Mouse (Mus musculus) embryo, embryonic 10.5 days (tissue): ENCODE measurements at regions not wholly inside any gene's neighbourhood (a gene's known extent, or its start where the extent isn't known, plus 50 kb on each side); places are given as distances from the start of the nearest gene placed in this dataset.

Source experiments
- DNase-seq: peaks from one replicate; pipeline ENCODE4 v3.0.0-alpha.2; 2015; ENCODE audit warnings: low spot score

GRCm38 (mm10) chr8:50521346-50521745 is 1677.6 kb upstream of the Tenm3 start:
- DNase-seq = peak; percentile 3
